Mouse (Mus musculus): ENCODE results near the gene 1700020A23Rik. TPM values are rescaled to one million over a fixed set of nuclear protein-coding genes. Genes with fewer than 3 reads are reported as not detected.

1700020A23Rik gene
- polyA plus RNA-seq, 1 experiment from 2014 or later = 0.46 TPM

GRCm38 (mm10) chr2:130390993-130391625, 13.9 kb upstream of the 1700020A23Rik start:
- Histone ChIP-seq H3K4me2 (replicated peaks) (no peak overlapping the region), H3K36me3 (peaks cover 6% of the 10 kb centered on the region), H3K27me3 (0 out of 2 replicates have a peak, but pooled peaks cover 1% of the 10 kb centered on the region), H3K9ac (replicated peaks) (no peak overlapping the region), H3K9me3 (no peaks in the 10 kb centered on the region), H3K27ac (no peak overlapping the region), H3K4me3 (replicated peaks) (no peak overlapping the region), H3K4me1 (replicated peaks) (no peaks in the 10 kb centered on the region)
- no peak for ATAC-seq
- 89% methylated on average over 11 of the region's 11 CpGs for WGBS

- H3K4me3 ChIP-seq (replicated peaks) = no peak overlapping the region
- peaks cover 6% of the 10 kb centered on the region for H3K36me3 ChIP-seq
- no peak overlapping the region for H3K9ac ChIP-seq (replicated peaks)
- no peak overlapping the region for H3K27ac ChIP-seq
- peaks cover 15% of the 10 kb centered on the region for H3K27me3 ChIP-seq
- WGBS = 87% methylated on average over 3 of the region's 3 CpGs
- H3K9me3 ChIP-seq = no peaks in the 10 kb centered on the region
- no peak overlapping the region for H3K4me2 ChIP-seq (replicated peaks)
- no peak for ATAC-seq
- H3K4me1 ChIP-seq (replicated peaks) = peaks cover 10% of the 10 kb centered on the region
Observed at GRCm38 (mm10) chr2:130392836-130393235, 12.2 kb upstream of the 1700020A23Rik start.

- 93% methylated on average over 10 of the region's 11 CpGs for WGBS
- H3K27ac ChIP-seq = no peak overlapping the region
- no peak for ATAC-seq
Observed at GRCm38 (mm10) chr2:130395696-130396095, 9.4 kb upstream of the 1700020A23Rik start.

GRCm38 (mm10) chr2:130397186-130397985, 7.7 kb upstream of the 1700020A23Rik start, which contains the start of gene Cpxm1:
Gene Cpxm1 (minus strand): TSS chr2:130397574.
- Histone ChIP-seq H3K27ac (no peak within 1 kb of the TSS), H3K4me3 (replicated peaks) (peak within 1 kb of the TSS; percentile 57), H3K4me2 (replicated peaks) (peak within 1 kb of the TSS; percentile 91), H3K4me1 (replicated peaks) (peaks cover 13% of the 10 kb centered on the region), H3K36me3 (peaks cover 6% of the 10 kb centered on the region), H3K27me3 (peaks cover 33% of the 10 kb centered on the region), H3K9ac (replicated peaks) (peak within 1 kb of the TSS; percentile 80), H3K9me3 (no peaks in the 10 kb centered on the region)
- WGBS = under 1% methylated on average over 45 of the region's 53 CpGs
- ATAC-seq = peak; percentile 87

More at GRCm38 (mm10) chr2:130395696-130396095, 9.4 kb upstream of the 1700020A23Rik start:
- no peak overlapping the region for H3K4me2 ChIP-seq (replicated peaks)
- H3K4me3 ChIP-seq (replicated peaks) = no peak overlapping the region
- H3K36me3 ChIP-seq = peaks cover 6% of the 10 kb centered on the region
- H3K9me3 ChIP-seq = no peaks in the 10 kb centered on the region
- no peak overlapping the region for H3K9ac ChIP-seq (replicated peaks)
- H3K27me3 ChIP-seq = peaks cover 33% of the 10 kb centered on the region
- H3K4me1 ChIP-seq (replicated peaks) = peaks cover 13% of the 10 kb centered on the region

GRCm38 (mm10) chr2:130398091-130398490, 7.0 kb upstream of the 1700020A23Rik start:
- Histone ChIP-seq H3K36me3 (peaks cover 3% of the 10 kb centered on the region), H3K9ac (replicated peaks) (peak overlapping the region; percentile 80; the same call in 1 of the 2 replicates), H3K4me2 (replicated peaks) (peak overlapping the region; percentile 91), H3K4me3 (replicated peaks) (peak overlapping the region; percentile 57), H3K9me3 (no peaks in the 10 kb centered on the region), H3K27me3 (peaks cover 33% of the 10 kb centered on the region), H3K27ac (no peak overlapping the region), H3K4me1 (replicated peaks) (peaks cover 13% of the 10 kb centered on the region)
- 0 out of 2 replicates have a peak, but pooled peaks have one; percentile 29 for ATAC-seq
- 11% methylated on average over 14 of the region's 14 CpGs for WGBS

DNA sequence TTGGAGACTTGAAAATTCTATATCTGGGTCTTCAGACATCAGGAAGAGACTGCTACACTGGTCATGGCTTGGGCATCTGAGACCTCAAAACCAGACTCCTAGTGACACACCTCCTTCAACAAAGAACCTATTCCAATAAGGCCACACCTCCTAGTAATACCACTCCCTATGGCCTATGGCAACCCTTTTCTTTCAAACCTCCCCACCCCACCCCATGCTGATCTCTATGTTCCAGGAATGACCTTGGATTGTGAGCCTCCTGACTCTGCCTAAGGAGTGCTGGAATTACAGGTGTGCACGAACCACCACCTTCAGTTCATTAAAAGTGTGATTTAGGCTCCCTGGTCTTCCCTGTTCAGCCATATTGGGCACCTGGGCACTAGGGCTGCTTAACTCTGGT, 5.0 kb upstream of the 1700020A23Rik start:
- Histone ChIP-seq H3K27me3 (peaks cover 33% of the 10 kb centered on the region), H3K36me3 (no peaks in the 10 kb centered on the region), H3K9ac (replicated peaks) (no peak overlapping the region), H3K9me3 (no peaks in the 10 kb centered on the region), H3K4me2 (replicated peaks) (no peak overlapping the region), H3K4me3 (replicated peaks) (no peak overlapping the region), H3K4me1 (replicated peaks) (peaks cover 13% of the 10 kb centered on the region), H3K27ac (no peak overlapping the region)
- no peak for ATAC-seq
- WGBS = 96% methylated on average over 1 of the region's 1 CpGs

DNA sequence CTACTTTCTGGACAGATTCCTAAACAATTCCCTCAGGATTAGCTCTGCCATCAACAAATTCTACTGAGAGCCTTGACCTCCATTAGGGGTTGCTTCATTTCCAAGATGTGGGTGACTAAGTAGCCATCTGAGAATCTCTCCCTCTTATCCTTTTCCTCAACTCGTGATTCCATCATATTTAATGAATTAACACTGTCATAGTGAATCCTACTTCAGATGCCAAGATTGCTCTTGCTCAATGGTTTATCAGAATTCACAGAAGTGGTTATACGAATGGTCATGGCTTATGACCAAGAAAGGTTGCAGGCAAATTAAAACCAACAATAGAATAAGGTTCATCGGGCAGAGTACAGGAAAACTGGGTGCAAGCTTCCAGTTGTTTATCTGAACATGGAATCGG, 3.2 kb upstream of the 1700020A23Rik start:
- ATAC-seq = no peak

DNA sequence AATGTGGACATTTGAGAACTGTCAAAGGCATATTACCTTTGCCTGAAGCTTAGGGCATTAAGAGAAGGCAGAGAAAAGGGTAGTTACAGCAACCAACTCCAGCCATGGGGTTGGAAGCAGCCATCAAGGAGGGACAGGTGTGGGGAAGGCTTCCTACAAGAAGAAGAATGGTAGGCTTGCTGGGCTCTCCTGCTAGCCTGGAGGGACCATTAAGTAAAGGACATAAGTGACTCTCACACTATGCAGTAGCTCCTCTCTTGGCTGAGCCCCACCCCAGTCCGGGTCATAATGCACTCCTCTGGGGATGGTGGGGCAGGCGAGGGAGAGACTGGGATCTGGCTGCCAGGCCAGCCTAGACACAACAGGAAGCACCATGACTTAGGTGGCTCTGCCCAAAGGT, 1.1 kb downstream of the 1700020A23Rik start, which contains the start of gene Tmem239:
Gene Tmem239 (plus strand): TSS at position 301 of the 400 bp plus-strand sequence.
- Histone ChIP-seq H3K36me3 (no peaks in the 10 kb centered on the region), H3K9ac (replicated peaks) (no peak within 1 kb of the TSS), H3K4me3 (replicated peaks) (no peak within 1 kb of the TSS), H3K4me1 (replicated peaks) (no peaks in the 10 kb centered on the region), H3K27me3 (no peaks in the 10 kb centered on the region), H3K4me2 (replicated peaks) (no peak within 1 kb of the TSS), H3K9me3 (no peaks in the 10 kb centered on the region), H3K27ac (no peak within 1 kb of the TSS)
- WGBS = 74% methylated on average over 2 of the region's 2 CpGs
- no peak for ATAC-seq

More for the DNA sequence above, 3.2 kb upstream of the 1700020A23Rik start:
- Histone ChIP-seq H3K4me3 (replicated peaks) (no peak overlapping the region), H3K9me3 (no peaks in the 10 kb centered on the region), H3K27ac (no peak overlapping the region), H3K36me3 (no peaks in the 10 kb centered on the region), H3K9ac (replicated peaks) (no peak overlapping the region), H3K4me1 (replicated peaks) (peaks cover 11% of the 10 kb centered on the region), H3K27me3 (peaks cover 24% of the 10 kb centered on the region), H3K4me2 (replicated peaks) (no peak overlapping the region)
- WGBS = 89% methylated on average over 4 of the region's 4 CpGs

- Histone ChIP-seq H3K27ac (no peak overlapping the region), H3K27me3 (no peaks in the 10 kb centered on the region), H3K9me3 (no peaks in the 10 kb centered on the region), H3K4me3 (replicated peaks) (no peak overlapping the region), H3K4me1 (replicated peaks) (peaks cover 5% of the 10 kb centered on the region), H3K4me2 (replicated peaks) (no peak overlapping the region), H3K36me3 (no peaks in the 10 kb centered on the region), H3K9ac (replicated peaks) (no peak overlapping the region)
- 14% methylated on average over 6 of the region's 6 CpGs for WGBS
- ATAC-seq = no peak
Observed at GRCm38 (mm10) chr2:130408194-130408593, 3.1 kb downstream of the 1700020A23Rik start.

DNA sequence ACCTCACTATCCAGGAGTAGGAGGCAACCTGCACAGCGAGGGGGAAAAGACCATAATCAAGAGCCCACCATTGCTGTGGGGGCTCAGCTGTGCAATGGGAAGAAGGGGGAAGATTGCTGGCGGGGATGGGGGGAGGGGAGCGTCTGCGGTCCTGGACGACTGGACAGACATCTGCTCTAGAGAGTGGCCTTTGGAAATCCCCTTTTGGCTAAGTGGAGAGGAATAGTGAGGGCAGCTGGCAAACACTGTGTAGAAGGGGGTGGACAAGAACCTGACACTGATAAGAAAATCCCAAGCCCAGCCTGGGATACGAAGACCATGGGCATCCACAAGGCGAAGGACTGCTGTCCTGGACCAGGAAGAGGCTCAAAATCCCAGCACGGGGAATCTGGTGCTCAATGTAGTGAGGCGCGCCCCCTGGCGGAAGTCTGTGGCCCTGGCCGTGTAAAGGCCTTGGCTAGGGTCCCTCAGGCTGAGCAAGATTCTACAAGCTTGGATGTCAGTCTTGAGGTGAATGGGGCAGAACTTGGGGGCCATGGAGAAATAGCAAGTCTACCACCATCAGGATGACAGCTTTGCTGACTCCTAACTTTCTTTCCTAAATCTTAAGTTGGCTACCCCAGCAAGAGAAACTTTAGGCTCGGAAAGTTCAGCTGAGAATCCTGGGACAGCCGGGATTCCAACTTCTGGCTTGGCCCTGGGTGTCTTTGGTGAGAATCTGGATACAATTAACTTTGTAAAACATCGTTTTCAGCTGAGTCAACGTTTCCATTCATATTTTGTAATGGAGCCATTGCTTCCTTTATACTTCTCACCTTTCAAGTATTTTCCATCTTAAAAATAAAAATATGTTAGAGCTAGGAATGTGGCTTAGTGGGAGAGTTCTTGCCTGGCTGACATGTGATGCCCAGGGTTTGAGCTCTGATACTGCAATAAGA, 6.8 kb downstream of the 1700020A23Rik start:
- Histone ChIP-seq H3K9me3 (no peaks in the 10 kb centered on the region), H3K27ac (no peak overlapping the region), H3K27me3 (no peaks in the 10 kb centered on the region), H3K36me3 (no peaks in the 10 kb centered on the region), H3K4me3 (replicated peaks) (no peak overlapping the region), H3K9ac (replicated peaks) (peak overlapping the region; percentile 26; the same call in 1 of the 2 replicates), H3K4me1 (replicated peaks) (peaks cover 5% of the 10 kb centered on the region), H3K4me2 (replicated peaks) (no peak overlapping the region)
- WGBS = 34% methylated on average over 16 of the region's 16 CpGs
- peak; percentile 89 for ATAC-seq

- no peak overlapping the region for H3K4me2 ChIP-seq (replicated peaks)
- ATAC-seq = no peak
- no peaks in the 10 kb centered on the region for H3K9me3 ChIP-seq
- H3K4me1 ChIP-seq (replicated peaks) = peaks cover 5% of the 10 kb centered on the region
- no peaks in the 10 kb centered on the region for H3K27me3 ChIP-seq
- H3K36me3 ChIP-seq = no peaks in the 10 kb centered on the region
- no peak overlapping the region for H3K4me3 ChIP-seq (replicated peaks)
- H3K9ac ChIP-seq (replicated peaks) = no peak overlapping the region
- 80% methylated on average over 3 of the region's 3 CpGs for WGBS
- no peak overlapping the region for H3K27ac ChIP-seq
Observed at GRCm38 (mm10) chr2:130412775-130413174, 7.7 kb downstream of the 1700020A23Rik start.
